Mouse (Mus musculus): ENCODE measurements around the gene Olfr66. TPM values are rescaled to one million over a fixed set of nuclear protein-coding genes. Genes with fewer than 3 reads are reported as not detected.

The Olfr66 gene
- total RNA-seq (2023): not detected

GRCm38 (mm10) chr7:103886152-103886551 is at the start of gene Olfr66:
Gene Olfr66, minus strand, starts transcription at chr7:103886252.

GRCm38 (mm10) chr7:103934264-103934663 is 48.2 kb upstream of the Olfr66 start, which contains the start of gene Olfr632:
Gene Olfr632, plus strand, starts transcription at chr7:103934347.

DNA sequence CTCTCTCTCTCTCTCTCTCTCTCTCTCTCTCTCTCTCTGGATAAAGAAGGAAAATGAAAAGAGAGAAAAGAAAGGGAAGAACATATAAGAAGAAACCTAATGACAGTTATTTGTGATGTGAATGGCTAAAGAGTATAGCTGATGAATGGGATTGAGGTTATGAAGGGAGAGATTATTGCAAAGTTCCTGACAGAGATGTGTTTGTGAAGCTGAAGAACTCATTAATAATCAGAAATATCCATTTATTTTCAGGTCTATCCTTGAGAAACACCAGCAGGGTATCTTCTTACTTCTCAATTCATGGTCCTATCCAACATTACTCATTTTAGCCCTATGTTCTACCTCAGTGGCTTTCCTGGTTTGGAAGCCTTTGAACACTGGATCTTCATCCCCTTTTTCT is 42.5 kb upstream of the Olfr66 start, which contains the start of gene Olfr631:
Olfr631 (plus strand) TSS at position 301 of the 400 bp plus-strand sequence.

DNA sequence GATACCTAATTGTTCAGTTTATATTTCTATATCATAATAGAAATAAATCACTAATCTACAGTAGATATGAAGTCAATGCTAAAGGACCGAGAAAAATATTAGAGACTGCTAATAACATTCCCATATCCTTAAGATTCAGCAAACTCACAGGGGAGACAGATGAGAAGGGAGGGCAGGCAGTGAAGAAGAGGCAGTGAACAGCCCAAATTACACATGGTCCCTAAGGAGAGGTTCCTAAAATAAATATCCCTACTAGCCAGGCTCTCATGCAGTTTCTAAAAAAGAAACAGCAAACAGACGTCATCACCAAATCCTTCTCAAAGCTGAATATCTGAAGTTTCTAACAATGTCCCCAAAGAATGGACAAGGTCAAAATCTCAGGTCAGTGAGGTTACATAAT is 17.1 kb upstream of the Olfr66 start, which contains the start of gene Olfr65:
Olfr65 (plus strand) TSS at position 301 of the 400 bp plus-strand sequence.

GRCm38 (mm10) chr7:103894385-103894784 is 8.3 kb upstream of the Olfr66 start, which contains the start of gene Olfr64:
Gene Olfr64, minus strand, starts transcription at chr7:103894485.

GRCm38 (mm10) chr7:103853090-103853489 is 33.0 kb downstream of the Olfr66 start, which contains the start of gene Hbb-y:
Gene Hbb-y, minus strand, starts transcription at chr7:103853216.

DNA sequence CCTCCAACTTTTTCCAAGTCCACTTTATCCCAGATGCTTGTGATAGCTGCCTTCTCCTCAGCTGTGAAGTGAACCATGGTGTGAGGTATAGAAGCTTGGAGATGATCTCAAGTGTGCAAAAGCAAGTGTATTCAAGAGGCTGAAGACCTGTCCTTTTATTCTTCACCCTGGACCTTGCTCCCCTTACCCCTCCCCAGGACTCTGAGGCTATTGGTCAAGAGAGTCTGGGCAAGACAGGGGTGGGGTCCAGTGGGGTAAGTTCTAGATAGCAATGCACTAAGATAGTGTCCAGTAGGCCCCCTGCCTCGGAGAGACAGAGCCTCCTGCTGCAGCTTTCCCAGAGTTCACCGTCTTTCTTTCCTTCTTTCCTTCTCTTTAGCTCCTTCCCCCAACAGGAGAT is 43.0 kb downstream of the Olfr66 start, which contains the start of gene Hbb-bh1:
Hbb-bh1 (minus strand) TSS at position 131 of the 400 bp plus-strand sequence.

GRCm38 (mm10) chr7:103840268-103840667 is 45.8 kb downstream of the Olfr66 start, which contains the start of gene Hbb-bh2:
Gene Hbb-bh2, minus strand, starts transcription at chr7:103840520.

Other genes with a start within 250 kb of the Olfr66 start
- not detected for gene Olfr622, start 243.6 kb downstream of the Olfr66 start, total RNA-seq (2023)
- gene Olfr623, start 222.6 kb downstream of the Olfr66 start, total RNA-seq (2023): not detected
- not detected for gene Olfr624, start 215.1 kb downstream of the Olfr66 start, total RNA-seq (2023)
- gene Olfr625-ps1, start 203.5 kb downstream of the Olfr66 start, total RNA-seq (2023): not detected
- not detected for gene Olfr243, start 171.6 kb downstream of the Olfr66 start, total RNA-seq (2023)
- not detected for gene Olfr628, start 155.9 kb downstream of the Olfr66 start, total RNA-seq (2023)
- gene Olfr629, start 141.3 kb downstream of the Olfr66 start, total RNA-seq (2023): not detected
- gene Olfr630, start 128.9 kb downstream of the Olfr66 start, total RNA-seq (2023): not detected
- gene Olfr69, start 114.7 kb downstream of the Olfr66 start, total RNA-seq (2023): not detected
- gene Olfr68, start 106.6 kb downstream of the Olfr66 start, total RNA-seq (2023): not detected
- not detected for gene Olfr67, start 94.4 kb downstream of the Olfr66 start, total RNA-seq (2023)
- 100 to 1,000 TPM in 1 of 2 experiments, 10 to 100 TPM in 1; 81.2 to 165 TPM for gene Hbb-bt, start 72.3 kb downstream of the Olfr66 start, total RNA-seq (2023)
- gene Hbb-bs, start 58.2 kb downstream of the Olfr66 start, total RNA-seq (2023): 100 to 1,000 TPM; 331 to 680 TPM
- gene Hbb-bh2, start 45.7 kb downstream of the Olfr66 start, total RNA-seq (2023): not detected
- not detected for gene Hbb-bh1, start 43.1 kb downstream of the Olfr66 start, total RNA-seq (2023)
- gene Hbb-y, start 33.0 kb downstream of the Olfr66 start, total RNA-seq (2023): not detected
- not detected for gene Olfr64, start 8.2 kb upstream of the Olfr66 start, total RNA-seq (2023)
- gene Olfr65, start 17.2 kb upstream of the Olfr66 start, total RNA-seq (2023): not detected
- gene Olfr631, start 42.6 kb upstream of the Olfr66 start, total RNA-seq (2023): not detected
- not detected for gene Olfr632, start 48.1 kb upstream of the Olfr66 start, total RNA-seq (2023)
- gene Olfr633, start 58.2 kb upstream of the Olfr66 start, total RNA-seq (2023): not detected
- not detected for gene Olfr635, start 84.9 kb upstream of the Olfr66 start, total RNA-seq (2023)
- gene Olfr638, start 112.5 kb upstream of the Olfr66 start, total RNA-seq (2023): not detected
- under 1 TPM; 0.07 to 0.09 TPM for gene Olfr639, start 131.1 kb upstream of the Olfr66 start, total RNA-seq (2023)
- not detected for gene Olfr640, start 139.3 kb upstream of the Olfr66 start, total RNA-seq (2023)
- not detected for gene Olfr641, start 149.2 kb upstream of the Olfr66 start, total RNA-seq (2023)
- not detected for gene Olfr642, start 166.4 kb upstream of the Olfr66 start, total RNA-seq (2023)
- not detected for gene 4930516K23Rik, start 175.2 kb upstream of the Olfr66 start, total RNA-seq (2023)
- not detected for gene Olfr644, start 185.6 kb upstream of the Olfr66 start, total RNA-seq (2023)
- gene Olfr645, start 199.2 kb upstream of the Olfr66 start, total RNA-seq (2023): not detected
- gene Olfr646, start 218.6 kb upstream of the Olfr66 start, total RNA-seq (2023): under 1 TPM in 1 of 2 experiments, not detected in 1; 0.13 TPM
- gene Ubqln5, start 243.6 kb upstream of the Olfr66 start, total RNA-seq (2023): not detected